Mouse (Mus musculus): Measurements from ENCODE around the gene Camk2b. TPM values are rescaled to one million over a fixed set of nuclear protein-coding genes. Genes with fewer than 3 reads are reported as not detected.
A peak's percentile ranks its signal among the peaks of the same experiment; 100 is the strongest.

Gene Camk2b
- total RNA-seq, 2 experiments from 2014 or later: 7.2 to 8.1 TPM

- no peak for DNase-seq
Measured at GRCm38 (mm10) chr11:6050066-6050560, 16.0 kb downstream of the Camk2b start.

DNA sequence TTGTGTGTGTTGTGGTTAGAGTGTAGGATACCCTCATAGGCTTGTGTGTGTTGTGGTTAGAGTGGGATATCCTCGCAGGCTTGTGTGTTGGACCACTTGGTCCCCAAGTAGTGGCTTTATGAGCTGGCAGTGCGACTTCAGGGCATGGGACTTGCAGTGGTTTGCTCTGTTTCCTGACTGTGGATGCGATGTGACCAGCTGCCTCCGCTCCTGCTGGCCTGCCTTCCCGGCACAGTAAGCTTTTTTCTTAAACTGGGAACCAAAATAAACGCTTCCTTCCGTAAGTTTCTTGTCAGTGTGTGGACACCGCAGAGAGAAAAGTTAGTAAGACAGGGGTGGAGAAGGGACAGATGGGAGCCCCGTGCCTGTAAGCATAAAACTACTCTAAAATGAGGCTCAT, 18.0 kb downstream of the Camk2b start:
- no peak for DNase-seq

- no peak for DNase-seq
Measured at GRCm38 (mm10) chr11:6038929-6039328, 27.2 kb downstream of the Camk2b start.

DNA sequence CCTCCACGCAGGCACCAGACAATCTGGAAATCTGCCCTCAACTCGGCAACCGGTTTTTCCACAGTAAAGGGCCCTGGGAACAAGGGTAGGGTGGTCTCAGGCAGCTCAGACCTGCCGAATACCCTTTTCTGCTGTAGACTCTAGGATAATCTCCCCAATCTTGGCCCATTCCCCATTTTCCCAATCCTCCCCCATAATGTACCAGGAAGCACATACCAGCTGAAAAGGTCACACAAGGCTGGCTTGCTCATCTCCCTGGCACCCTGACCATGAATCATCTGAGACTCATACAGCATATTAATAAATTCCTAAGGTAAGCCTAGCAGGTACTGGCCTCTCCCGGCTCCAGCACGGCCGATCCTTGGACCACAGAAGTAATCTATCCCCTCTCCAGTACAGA, 28.5 kb downstream of the Camk2b start:
- DNase-seq: no peak

- no peak for DNase-seq
Measured at GRCm38 (mm10) chr11:6037198-6037597, 29.0 kb downstream of the Camk2b start.

DNA sequence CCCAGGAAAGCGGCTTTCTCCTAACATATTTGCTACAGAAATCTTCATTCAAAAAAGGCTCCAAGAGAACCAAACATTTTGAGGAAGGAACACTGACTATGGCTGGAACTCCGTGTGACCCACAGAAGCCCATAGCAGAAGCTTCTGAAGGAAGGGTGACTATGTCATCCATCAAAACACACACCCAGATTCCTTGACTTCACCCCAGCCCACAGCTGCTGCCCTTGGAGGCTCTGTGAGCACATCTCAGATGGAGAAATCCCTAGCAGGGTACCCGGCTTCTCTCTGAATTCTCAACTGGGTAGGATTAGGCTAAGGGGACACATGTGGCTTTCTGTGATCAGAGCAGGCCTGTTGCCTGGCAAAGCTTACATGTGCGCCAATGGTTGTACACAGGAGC, 29.7 kb downstream of the Camk2b start:
- peak in 1 of 2 experiments; percentile 27 for DNase-seq

DNA sequence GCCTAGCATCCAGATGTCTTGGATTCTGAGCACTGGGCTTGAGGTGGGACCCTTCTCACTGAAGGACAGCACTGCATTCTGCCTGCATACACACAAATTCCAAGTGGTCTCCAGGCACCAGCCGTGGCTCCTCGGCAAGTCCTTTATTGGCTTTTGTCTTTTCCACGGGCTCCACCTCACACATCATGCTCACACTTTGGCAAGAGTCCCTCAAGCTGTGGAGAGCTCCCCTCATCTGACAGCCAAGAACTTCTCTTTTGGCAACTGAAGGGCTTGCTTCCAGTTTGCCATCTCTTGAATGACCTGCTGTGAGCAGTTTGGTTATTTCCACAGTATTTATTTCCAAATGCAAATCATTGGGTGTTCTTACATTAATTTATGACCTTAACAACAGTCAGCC, 30.6 kb downstream of the Camk2b start:
- DNase-seq: no peak

GRCm38 (mm10) chr11:6034740-6035139, 31.4 kb downstream of the Camk2b start:
- no peak for DNase-seq

DNA sequence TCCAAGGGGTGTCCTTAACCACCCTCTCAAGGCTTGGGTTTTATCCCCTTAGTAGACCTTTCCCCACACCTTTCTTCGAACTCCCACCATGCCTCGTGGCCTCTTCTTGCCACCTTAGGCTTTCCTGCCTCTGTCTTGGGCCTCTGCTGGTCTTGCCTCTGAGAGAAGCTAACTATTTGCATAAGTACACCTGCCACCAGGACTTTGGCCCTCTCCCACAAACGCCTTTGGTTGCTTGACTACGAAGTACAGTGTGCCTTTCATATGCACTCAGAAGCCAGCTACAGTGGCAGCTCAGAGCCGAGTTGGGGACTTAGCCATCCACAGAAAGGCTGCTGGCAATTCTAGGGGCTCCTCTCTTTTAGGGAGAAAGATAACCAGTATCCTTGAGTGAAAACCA, 32.4 kb downstream of the Camk2b start:
- no peak for DNase-seq

DNA sequence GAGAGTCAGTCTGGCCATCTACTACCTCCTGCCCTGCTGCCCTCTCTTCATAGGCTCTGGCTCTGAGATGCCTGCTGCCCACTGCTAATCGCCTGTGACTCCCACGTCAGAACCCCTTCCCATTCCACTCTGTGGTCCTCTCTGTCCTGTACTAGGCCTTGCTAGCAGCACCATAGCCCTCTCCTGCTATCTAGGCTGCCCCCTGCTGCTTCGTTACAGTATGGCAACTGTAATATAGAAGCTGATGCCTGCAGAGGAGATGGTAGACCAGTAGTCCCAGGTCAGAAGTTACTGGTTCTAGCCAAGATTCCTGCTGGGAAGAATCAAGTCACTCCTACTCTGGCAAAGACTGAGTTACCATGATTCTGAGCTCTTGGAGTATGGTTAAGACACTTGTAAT, 33.0 kb downstream of the Camk2b start:
- peak; percentile 67 to 82 for DNase-seq

GRCm38 (mm10) chr11:6030650-6031049, 35.5 kb downstream of the Camk2b start:
- DNase-seq: peak; percentile 81 to 83

DNA sequence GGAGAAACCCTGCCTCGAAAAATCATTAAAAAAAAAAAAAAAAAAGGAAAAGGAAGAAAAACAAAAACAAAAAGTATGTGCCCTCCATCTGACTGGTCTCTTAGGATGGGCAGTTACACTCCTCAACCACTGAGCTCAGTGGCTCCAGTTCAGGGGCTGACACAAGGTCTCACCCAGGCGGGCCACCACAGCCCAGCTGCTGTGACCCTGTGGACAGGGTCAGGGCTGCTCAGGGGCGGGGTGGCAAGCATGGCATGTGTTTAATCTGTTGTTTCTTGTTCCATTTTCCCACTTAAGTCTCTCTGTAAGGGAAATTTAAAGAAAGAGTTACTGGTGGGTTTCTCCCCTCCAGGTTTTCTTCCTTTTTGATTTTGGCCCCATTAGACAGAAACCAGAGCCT, 36.4 kb downstream of the Camk2b start:
- no peak for DNase-seq

GRCm38 (mm10) chr11:6028911-6029310, 37.3 kb downstream of the Camk2b start:
- DNase-seq: peak in 1 of 2 experiments; percentile 24

DNA sequence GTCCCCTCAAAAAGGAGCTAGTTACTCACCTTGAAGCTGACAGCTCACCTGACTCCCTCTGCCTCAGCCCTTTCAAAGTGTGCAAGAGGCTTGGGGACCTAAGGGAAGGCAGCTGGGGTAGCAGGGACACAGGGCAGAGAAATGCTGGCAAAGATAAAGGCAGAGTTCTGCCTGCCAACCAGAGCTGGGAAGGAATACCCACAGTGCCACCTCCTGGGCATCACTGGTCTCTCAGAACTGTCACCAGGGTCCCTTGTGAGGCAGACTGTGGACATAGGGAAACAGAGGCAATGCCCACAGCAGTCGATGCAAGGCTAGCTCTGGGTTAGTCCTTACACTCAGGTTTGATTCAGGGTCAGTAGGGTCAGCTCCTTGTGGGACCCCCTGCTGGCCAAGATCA, 39.8 kb downstream of the Camk2b start:
- peak; percentile 50 to 67 for DNase-seq

GRCm38 (mm10) chr11:6024923-6025652, 41.1 kb downstream of the Camk2b start:
- DNase-seq: no peak

DNA sequence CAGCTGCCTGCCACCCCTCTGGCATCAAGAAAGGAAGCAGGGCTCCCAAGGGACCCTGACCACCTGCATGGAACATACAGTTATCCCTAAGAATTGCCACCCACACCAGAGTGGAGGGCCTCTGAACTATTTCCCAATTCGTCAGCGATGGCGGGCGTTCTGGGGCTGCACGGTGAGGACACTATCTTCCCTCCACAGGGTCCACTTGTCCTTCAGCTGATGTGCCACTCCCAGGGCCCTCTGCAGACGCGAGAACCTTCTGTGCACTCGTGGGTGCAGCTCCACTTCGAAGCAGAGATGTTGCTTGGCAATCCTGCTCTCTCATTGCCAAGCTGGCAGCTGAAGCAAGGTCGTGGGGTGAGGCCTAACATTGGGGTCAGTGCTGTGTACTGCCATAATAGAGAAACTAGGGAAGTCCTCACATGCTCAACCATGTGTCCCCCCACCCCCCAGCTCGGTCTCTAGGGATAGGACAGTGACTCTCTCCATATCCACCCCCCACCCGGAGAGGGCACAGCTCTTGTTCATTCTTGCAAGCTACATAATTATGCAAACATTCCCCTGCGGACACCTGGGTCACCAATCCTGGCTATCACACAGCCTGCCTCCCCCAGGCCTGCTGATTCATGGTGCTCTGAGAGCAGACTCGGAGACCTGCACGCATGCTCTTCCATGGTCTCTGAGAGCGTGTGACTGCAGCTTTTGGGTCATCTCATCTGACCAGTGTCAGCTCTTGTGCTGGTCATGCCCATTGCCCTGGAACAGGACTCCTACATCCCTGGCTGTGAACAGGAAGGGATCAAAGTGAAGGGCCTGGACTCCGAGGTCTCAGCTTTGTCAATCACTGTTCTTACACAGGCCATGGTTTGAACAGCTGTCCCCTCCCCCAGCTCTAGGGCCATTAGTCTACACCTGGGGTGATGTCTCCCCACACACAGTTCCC, 45.0 kb downstream of the Camk2b start:
- DNase-seq: no peak

GRCm38 (mm10) chr11:6020360-6020759, 45.8 kb downstream of the Camk2b start:
- no peak for DNase-seq

DNA sequence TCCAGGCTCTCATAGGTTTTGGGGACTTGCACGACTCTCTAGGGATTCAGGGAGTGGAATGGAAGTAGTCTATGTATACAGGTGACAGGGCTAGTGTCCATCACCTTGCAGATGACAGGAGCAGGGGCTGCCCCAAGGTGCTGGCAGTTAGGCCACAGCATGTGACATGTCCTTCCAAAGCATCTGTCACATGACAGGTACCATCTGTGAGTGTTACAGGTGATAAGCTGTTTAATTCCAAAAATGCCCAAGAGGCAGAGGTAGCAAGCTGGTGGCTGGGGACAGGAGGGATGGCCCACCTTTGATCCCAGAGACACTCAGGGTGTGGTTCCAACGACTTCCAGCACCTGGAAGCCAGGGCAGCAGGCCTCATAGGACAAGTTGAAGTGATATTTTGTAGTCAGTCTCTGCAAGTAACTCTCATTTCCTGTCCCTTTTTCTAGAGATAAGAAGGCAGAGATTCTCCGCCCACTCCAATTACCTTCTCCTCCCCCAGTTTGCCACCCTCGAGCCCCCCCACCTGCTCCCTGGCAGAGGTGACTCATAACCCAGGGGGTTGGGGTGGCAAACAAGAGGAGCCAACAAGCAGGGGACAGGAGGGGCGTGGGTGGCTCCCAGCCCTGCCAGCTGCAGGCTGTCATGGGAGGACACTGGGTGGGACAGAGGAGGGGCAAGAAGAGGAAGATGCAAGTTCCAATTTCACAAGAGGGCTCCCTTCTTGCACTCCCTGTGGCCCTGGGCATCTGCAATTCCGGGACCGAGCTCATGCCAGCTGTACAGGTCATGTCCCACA, 47.7 kb downstream of the Camk2b start:
- DNase-seq: no peak

DNA sequence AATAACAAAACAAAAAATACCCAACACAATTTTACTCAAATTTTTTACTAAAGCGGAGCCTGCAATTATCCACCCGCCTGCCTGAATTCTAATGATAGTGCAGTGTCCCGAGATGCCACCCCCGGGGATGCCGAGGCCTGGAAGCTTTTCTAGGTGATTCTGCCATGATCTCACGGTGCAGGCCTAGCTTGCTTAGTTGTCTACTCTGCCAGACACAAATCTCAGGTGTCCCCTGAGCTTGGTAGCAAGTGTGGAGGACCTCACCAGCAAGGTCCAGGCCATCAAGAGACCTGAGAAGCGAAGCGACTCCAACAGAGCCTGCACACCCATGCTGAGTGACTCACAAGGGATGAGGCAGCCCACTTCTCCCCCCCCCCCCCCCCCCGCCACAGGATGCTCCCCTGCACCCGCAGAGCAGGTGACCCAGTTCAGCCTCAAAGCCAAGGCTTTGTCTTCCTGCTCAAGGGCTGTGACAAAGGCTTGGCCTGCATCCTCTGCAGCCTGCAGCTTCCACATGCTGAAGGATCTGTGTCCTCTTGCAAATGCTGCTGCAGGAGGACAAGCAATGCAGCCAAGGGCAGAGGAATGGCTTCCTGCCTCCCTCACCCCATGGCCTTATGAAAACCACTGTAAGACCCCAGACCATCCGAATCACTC, 48.5 kb downstream of the Camk2b start:
- DNase-seq: no peak

GRCm38 (mm10) chr11:6016797-6017395, 49.3 kb downstream of the Camk2b start:
- DNase-seq: no peak

DNA sequence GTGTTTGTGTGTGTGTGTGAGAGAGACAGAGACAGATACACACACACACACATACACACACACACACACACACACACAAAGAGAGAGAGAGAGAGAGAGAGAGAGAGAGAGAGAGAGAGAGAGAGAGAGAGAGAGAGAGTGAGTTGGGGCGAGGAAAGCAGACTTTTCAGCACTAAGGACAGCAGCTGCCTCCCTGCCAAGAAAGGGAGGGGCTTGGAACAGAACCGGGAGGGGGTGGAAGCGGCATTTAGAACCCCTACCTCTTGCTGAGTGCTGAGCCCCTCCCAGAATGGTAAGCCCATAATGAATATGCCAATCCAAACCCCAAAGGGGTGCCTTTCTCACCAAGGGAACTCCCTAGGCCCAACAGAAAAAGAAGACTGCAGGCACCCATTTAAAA, 49.8 kb downstream of the Camk2b start:
- peak in 1 of 2 experiments; percentile 41 for DNase-seq
